In the genomic region with DNA sequence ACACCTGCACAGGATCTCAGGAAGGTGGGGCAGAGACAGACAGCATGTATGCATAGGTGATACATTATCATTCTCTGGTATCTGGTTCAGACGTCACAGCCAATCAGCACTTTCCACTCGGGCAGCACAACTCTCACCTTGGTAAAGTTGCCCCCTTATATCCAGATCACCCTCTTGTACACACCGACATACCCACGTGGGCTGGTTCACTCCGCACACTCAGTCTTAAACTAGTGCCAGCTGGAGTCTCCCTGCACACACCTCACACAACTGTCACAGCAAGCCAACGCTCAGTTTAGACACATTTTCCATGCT, we compare ENCODE assay signal across 8 mouse cellular contexts. TPM values are rescaled to one million over a fixed set of nuclear protein-coding genes. Genes with fewer than 3 reads are reported as not detected.
DNase-seq lines count a peak whose midpoint lies in the region; ATAC-seq and TF ChIP-seq lines count a peak whose summit lies in the region.

No protein-coding gene starts in this region.

- H3K4me3 ChIP-seq in left cerebral cortex, adult 2 months = peak overlapping the region; percentile 60
- H3K4me3 ChIP-seq in embryonic facial prominence, embryonic 14.5 days (ENCODE audit: low read depth, low read length) = peak overlapping the region; percentile 55
- H3K4me3 ChIP-seq in intestine, embryonic 15.5 days (replicated peaks) = peak overlapping the region; percentile 60
- peak overlapping the region; percentile 11 for H3K4me3 ChIP-seq in myocyte

- H3K36me3 ChIP-seq in embryonic facial prominence, embryonic 14.5 days (ENCODE audit: control insufficient read depth, insufficient read depth, low read length) = no peaks in the 10 kb centered on the region
- no peaks in the 10 kb centered on the region for H3K36me3 ChIP-seq in intestine, embryonic 15.5 days
- no peaks in the 10 kb centered on the region for H3K36me3 ChIP-seq in myocyte (ENCODE audit: control insufficient read depth, insufficient read depth)

- peak; percentile 24; the same call in 1 of the 2 replicates for ATAC-seq in embryonic facial prominence, embryonic 14.5 days (ENCODE audit: low read depth)
- ATAC-seq in intestine, embryonic 15.5 days = 0 out of 2 replicates have a peak, but pooled peaks have one; percentile 17
- no peak for ATAC-seq in cerebellum, adult (ENCODE audit: insufficient number of reproducible peaks, low FRiP score, low TSS enrichment)

- peak overlapping the region; percentile 82 for H3K27ac ChIP-seq in left cerebral cortex, adult 2 months
- peak overlapping the region; percentile 79 for H3K27ac ChIP-seq in embryonic facial prominence, embryonic 14.5 days (replicated peaks; ENCODE audit: low read depth, low read length)
- peak overlapping the region; percentile 82; the same call in 1 of the 2 replicates for H3K27ac ChIP-seq in intestine, embryonic 15.5 days

- no peaks in the 10 kb centered on the region for H3K79me2 ChIP-seq in myocyte (ENCODE audit: control insufficient read depth, insufficient read depth)

- peak in 1 of 2 experiments; percentile 44 for DNase-seq in left cerebral cortex, adult 2 months (ENCODE audit: extremely low spot score in 1 of 2, low spot score in 2 of 2)
- DNase-seq in left cerebral cortex, adult 11 months (ENCODE audit: low spot score) = no peak
- no peak for DNase-seq in embryonic facial prominence, embryonic 14.5 days (ENCODE audit: low spot score)
- no peak for DNase-seq in layer of hippocampus, postnatal 36 days
- no peak for DNase-seq in kidney, adult 11 months

- 15% methylated on average over 6 of the region's 6 CpGs for WGBS in embryonic facial prominence, embryonic 14.5 days
- 20% methylated on average over 6 of the region's 6 CpGs for WGBS in intestine, embryonic 15.5 days

- no peak for TF ChIP-seq CTCF in left cerebral cortex, adult 2 months (IDR thresholded peaks at IDR 0.05)

- intact Hi-C loops in left cerebral cortex, adult 2 months (cut with DNase I) = no loop called here

- H3K9ac ChIP-seq in embryonic facial prominence, embryonic 14.5 days (ENCODE audit: low read depth, low read length) = peak overlapping the region; percentile 86
- H3K9ac ChIP-seq in intestine, embryonic 15.5 days = peak overlapping the region; percentile 81

- H3ac ChIP-seq in myocyte (ENCODE audit: control insufficient read depth, insufficient read length) = peak overlapping the region; percentile 11

- H3K4me1 ChIP-seq in embryonic facial prominence, embryonic 14.5 days (ENCODE audit: control insufficient read depth, insufficient read depth, low read length) = no peaks in the 10 kb centered on the region
- H3K4me1 ChIP-seq in intestine, embryonic 15.5 days (replicated peaks) = peaks cover 19% of the 10 kb centered on the region

- no peak for TF ChIP-seq POLR2A in myocyte (IDR thresholded peaks at IDR 0.05; ENCODE audit: insufficient read length, low read depth)

- H3K4me2 ChIP-seq in embryonic facial prominence, embryonic 14.5 days (ENCODE audit: low read depth, low read length) = peak overlapping the region; percentile 93
- H3K4me2 ChIP-seq in intestine, embryonic 15.5 days (replicated peaks) = peak overlapping the region; percentile 92
- H3K4me2 ChIP-seq in myocyte (ENCODE audit: low read depth) = peak overlapping the region; percentile 67

- no peaks in the 10 kb centered on the region for H3K27me3 ChIP-seq in embryonic facial prominence, embryonic 14.5 days (replicated peaks; ENCODE audit: control insufficient read depth, insufficient read depth, low read length)
- no peaks in the 10 kb centered on the region for H3K27me3 ChIP-seq in intestine, embryonic 15.5 days (replicated peaks)
- no peaks in the 10 kb centered on the region for H3K27me3 ChIP-seq in myocyte (ENCODE audit: control insufficient read depth, insufficient read depth, insufficient read length)

- no peaks in the 10 kb centered on the region for H3K9me3 ChIP-seq in embryonic facial prominence, embryonic 14.5 days (ENCODE audit: control insufficient read depth, low read length)
- H3K9me3 ChIP-seq in intestine, embryonic 15.5 days = no peaks in the 10 kb centered on the region

TF ChIP-seq in myocyte, 11 proteins besides CTCF, POLR2A, EP300 and RAD21:
- no peak for TF ChIP-seq USF1 (IDR thresholded peaks at IDR 0.05; ENCODE audit: low read depth)
- no peak for TF ChIP-seq MYOD1 (IDR thresholded peaks at IDR 0.05; ENCODE audit: control insufficient read depth in 1 of 3, insufficient read length in 2 of 3, low read depth in 2 of 3)
- no peak for TF ChIP-seq POLR2AphosphoS2 (IDR thresholded peaks at IDR 0.05; ENCODE audit: insufficient read length, low read depth)
- TF ChIP-seq TCF3 (IDR thresholded peaks at IDR 0.05; ENCODE audit: insufficient read length, low read depth) = no peak
- no peak for TF ChIP-seq E2F4 (IDR thresholded peaks at IDR 0.05; ENCODE audit: insufficient read depth)
- no peak for TF ChIP-seq MYOG (IDR thresholded peaks at IDR 0.05; ENCODE audit: control insufficient read depth in 1 of 3, insufficient read depth in 1 of 3, insufficient read length in 2 of 3, low read depth in 2 of 3)
- TF ChIP-seq REST (IDR thresholded peaks at IDR 0.05; ENCODE audit: insufficient read depth, insufficient read length) = no peak
- no peak for TF ChIP-seq SRF (IDR thresholded peaks at IDR 0.05; ENCODE audit: control insufficient read depth, insufficient read length, low read depth)
- no peak for TF ChIP-seq MAX (IDR thresholded peaks at IDR 0.05; ENCODE audit: low read depth)
- TF ChIP-seq CEBPB (IDR thresholded peaks at IDR 0.05; ENCODE audit: insufficient read depth, poor library complexity, severe bottlenecking) = no peak
- TF ChIP-seq TCF12 (IDR thresholded peaks at IDR 0.05; ENCODE audit: insufficient read depth, poor library complexity, severe bottlenecking) = no peak

RNA-seq across cellular contexts. Expression of gene Tnfsf12, which starts 0.6 kb away (rescaled TPM):
- 10 to 100 TPM in 1 of 2 experiments, 1 to 10 TPM in 1; 9.5 to 10.6 TPM for total RNA-seq in left cerebral cortex, adult 2 months (2021)
- polyA plus RNA-seq in embryonic facial prominence, embryonic 14.5 days (2014; fragmentation: Nextera tagmentation; extraction: Ambion mirVana) = 13.0 and 16.6 TPM in 2 replicates
- polyA plus RNA-seq in intestine, embryonic 15.5 days (2015; fragmentation: Nextera tagmentation; extraction: Ambion mirVana) = 6.6 and 7.0 TPM in 2 replicates
- polyA plus RNA-seq in myocyte (2012; fragmentation: generic; extraction: Trizol) = 5.5 TPM
- 1 to 10 TPM; 8.2 to 8.8 TPM for total RNA-seq in layer of hippocampus, postnatal 36 days (2021)

RNA-seq across cellular contexts. Expression of gene Tnfsfm13, which starts 0.9 kb away (rescaled TPM):
- 1 to 10 TPM; 1.4 to 1.9 TPM for total RNA-seq in left cerebral cortex, adult 2 months (2021)
- 6.0 and 6.6 TPM in 2 replicates for polyA plus RNA-seq in embryonic facial prominence, embryonic 14.5 days (2014; fragmentation: Nextera tagmentation; extraction: Ambion mirVana)
- polyA plus RNA-seq in intestine, embryonic 15.5 days (2015; fragmentation: Nextera tagmentation; extraction: Ambion mirVana) = 2.6 and 3.1 TPM in 2 replicates
- 1.6 TPM for polyA plus RNA-seq in myocyte (2012; fragmentation: generic; extraction: Trizol)
- 1 to 10 TPM in 1 of 2 experiments, under 1 TPM in 1; 0.90 to 1.2 TPM for total RNA-seq in layer of hippocampus, postnatal 36 days (2021)

RNA-seq across cellular contexts. Expression of gene Tnfsf13, which starts 9.4 kb away (rescaled TPM):
- total RNA-seq in left cerebral cortex, adult 2 months (2021) = 1 to 10 TPM; 3.3 to 3.8 TPM
- 0.37 and 0.49 TPM in 2 replicates for polyA plus RNA-seq in embryonic facial prominence, embryonic 14.5 days (2014; fragmentation: Nextera tagmentation; extraction: Ambion mirVana)
- polyA plus RNA-seq in intestine, embryonic 15.5 days (2015; fragmentation: Nextera tagmentation; extraction: Ambion mirVana) = 0.33 and 0.54 TPM in 2 replicates
- polyA plus RNA-seq in myocyte (2012; fragmentation: generic; extraction: Trizol) = 0.07 TPM
- total RNA-seq in layer of hippocampus, postnatal 36 days (2021) = 1 to 10 TPM; 2.1 to 3.1 TPM

RNA-seq across cellular contexts. Expression of gene Senp3, which starts 13.1 kb away (rescaled TPM):
- total RNA-seq in left cerebral cortex, adult 2 months (2021) = 100 to 1,000 TPM; 108 to 111 TPM
- 73.6 and 88.4 TPM in 2 replicates for polyA plus RNA-seq in embryonic facial prominence, embryonic 14.5 days (2014; fragmentation: Nextera tagmentation; extraction: Ambion mirVana)
- 62.1 and 63.9 TPM in 2 replicates for polyA plus RNA-seq in intestine, embryonic 15.5 days (2015; fragmentation: Nextera tagmentation; extraction: Ambion mirVana)
- polyA plus RNA-seq in myocyte (2012; fragmentation: generic; extraction: Trizol) = 70.5 TPM
- total RNA-seq in layer of hippocampus, postnatal 36 days (2021) = 100 to 1,000 TPM; 101 to 122 TPM

RNA-seq across cellular contexts. Expression of gene Eif4a1, which starts 22.8 kb away (rescaled TPM):
- 100 to 1,000 TPM; 299 to 311 TPM for total RNA-seq in left cerebral cortex, adult 2 months (2021)
- 525 and 575 TPM in 2 replicates for polyA plus RNA-seq in embryonic facial prominence, embryonic 14.5 days (2014; fragmentation: Nextera tagmentation; extraction: Ambion mirVana)
- 517 and 559 TPM in 2 replicates for polyA plus RNA-seq in intestine, embryonic 15.5 days (2015; fragmentation: Nextera tagmentation; extraction: Ambion mirVana)
- polyA plus RNA-seq in myocyte (2012; fragmentation: generic; extraction: Trizol) = 553 TPM
- 100 to 1,000 TPM; 352 to 354 TPM for total RNA-seq in layer of hippocampus, postnatal 36 days (2021)
